Mouse (Mus musculus) ovary, postnatal 36 days (tissue): Measurements from ENCODE around the gene Rmnd5b.
"Not testable (repeated sequence)": the region's sequence is repeated elsewhere in the genome, so short reads cannot be mapped to it uniquely, and the experiment has no call there.

Experiments
- DNase-seq: peaks from one replicate; pipeline ENCODE4 v3.0.0; 2022; ENCODE audit warnings: low spot score, mixed read lengths

Gene Rmnd5b

DNA sequence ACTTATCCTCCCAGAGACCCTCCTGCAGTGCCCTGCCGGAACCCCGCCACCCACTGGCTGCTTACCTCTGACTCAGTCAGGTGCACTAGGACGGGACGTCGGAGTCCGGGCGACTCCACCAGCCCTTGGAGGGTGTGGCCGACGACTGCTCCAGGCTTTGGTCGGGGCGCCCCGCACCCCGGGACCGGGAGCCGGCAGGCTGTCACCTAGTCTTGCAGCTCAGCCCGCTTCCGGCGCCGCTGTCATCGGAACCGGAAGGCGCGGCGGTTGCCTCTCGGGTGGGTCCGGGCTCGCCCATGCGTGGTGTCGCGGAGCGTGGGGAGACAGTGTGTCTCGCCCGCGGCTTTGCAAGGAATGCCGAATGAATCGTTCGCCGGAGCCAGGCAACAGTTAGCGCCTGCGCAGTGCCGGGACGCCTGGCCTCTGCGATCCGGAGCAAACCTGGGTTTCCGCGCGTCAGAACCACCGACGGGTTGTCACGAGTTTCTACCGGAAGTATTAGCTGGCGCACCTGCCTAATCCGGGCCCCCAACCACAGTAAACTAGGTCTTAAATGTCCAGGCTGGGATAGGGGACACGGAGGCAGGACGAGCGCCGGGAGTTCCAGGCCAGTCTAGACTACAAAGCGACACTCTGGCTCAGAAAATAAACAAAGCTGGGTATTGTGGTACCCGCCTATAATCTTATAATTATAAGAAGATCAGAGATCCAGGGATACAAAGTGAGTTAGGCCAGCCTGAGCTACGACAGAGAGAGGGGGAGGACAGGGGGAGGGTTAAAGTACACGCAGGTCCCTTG is at the start of gene Rmnd5b:
Gene Rmnd5b, minus strand, starts transcription at position 372 of the 798 bp plus-strand sequence.
- peak; percentile 85 for DNase-seq

DNA sequence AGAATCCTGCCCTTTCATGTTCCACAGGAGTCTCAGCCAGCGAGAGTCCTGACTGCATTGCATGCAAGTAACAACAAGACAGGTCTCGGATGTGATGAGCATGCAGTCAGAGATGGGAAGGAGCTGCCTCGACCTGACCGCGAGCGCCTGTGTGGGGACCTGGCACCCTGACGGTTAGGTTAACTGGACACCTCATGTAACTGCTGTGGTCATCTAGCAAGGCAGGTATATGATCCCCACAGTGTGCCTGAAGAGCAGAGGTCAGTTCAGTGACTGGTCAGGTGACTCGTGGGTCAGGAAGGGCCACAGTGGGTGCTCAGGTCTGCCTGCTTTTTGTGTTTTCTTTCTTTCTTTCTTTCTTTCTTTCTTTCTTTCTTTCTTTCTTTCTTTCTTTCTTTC is 46.3 kb upstream of the Rmnd5b start:
- DNase-seq: no peak

DNA sequence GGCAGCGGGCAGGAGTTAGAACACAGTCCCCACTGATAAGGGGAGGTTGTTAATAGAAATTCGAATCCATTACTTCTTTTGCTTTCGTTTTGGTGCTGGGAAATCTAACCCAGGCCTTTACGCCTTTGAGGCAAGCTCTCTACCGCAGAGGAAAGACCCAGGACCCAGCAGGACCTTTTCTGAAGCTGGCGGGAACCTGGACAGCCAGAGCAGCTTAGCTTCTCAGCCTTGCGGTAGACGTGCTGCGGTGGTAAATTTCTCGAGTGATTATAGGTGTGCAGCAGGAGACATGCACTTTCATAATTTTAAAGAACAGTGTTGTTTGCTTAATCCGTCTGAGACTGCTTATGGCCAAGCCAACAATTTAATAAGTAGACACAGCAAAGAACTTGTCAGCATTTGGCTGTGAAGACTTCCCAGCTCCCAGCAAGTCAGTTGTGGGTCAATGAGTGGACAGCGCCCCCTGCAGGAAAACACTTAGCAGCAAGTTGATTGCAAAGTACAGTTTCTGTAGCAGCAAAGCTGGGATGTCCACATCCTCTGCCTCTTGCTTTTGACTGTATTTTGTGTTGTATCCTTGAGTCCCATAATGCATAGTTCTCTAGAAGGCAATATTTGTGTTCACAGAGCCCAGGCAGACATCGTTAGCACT is 45.8 kb upstream of the Rmnd5b start:
- DNase-seq: peak; percentile 85

DNA sequence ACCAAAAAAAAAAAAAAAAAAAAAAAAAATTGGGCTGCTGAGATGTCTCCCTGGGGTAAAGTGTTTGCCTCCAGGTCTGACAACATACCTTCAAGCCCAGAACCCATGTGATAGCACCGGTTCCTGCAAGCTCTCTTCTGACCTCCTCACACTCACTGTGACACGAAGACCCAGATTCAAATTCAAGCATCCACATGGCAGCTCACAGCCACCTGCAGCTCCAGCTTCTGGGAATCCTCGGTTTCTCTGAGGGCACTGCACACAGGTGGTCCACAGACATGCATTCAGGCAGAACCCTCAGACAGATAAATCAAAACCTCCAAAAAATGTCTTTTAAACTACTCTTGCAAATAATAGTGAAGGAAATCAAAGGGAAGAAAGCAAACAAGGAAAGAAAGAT is 43.8 kb upstream of the Rmnd5b start:
- no peak for DNase-seq

DNA sequence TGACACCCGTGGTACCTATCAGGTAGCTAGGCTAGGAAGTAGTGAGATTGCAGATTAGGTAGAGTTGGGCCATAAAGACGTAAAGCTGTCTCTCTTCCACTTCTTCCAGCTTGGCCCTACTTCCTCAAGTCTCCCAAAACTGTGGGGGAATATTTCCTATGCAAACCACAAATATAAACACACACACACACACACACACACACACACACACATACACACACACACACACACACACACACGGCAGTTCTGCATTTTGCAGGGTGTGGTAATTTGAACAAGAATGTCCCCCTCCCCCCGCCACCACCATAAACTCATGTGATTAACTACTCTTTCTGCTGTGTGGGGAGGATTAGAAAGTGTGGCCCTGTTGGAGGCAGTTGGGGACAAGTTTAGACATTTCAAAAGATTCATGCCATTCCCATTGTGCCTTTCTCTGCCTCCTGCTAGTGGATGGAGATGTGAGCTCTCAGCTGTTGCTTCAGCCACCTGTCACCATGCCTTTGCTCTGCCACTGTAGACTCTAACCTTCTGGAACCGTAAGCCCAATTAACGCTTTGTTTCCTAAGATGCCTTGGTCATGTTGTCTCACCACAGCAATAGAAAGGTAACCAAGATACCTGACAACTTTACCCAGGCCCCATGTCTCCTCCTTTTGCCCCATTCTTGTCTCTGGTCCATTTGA is 42.2 kb upstream of the Rmnd5b start:
- DNase-seq: no peak

DNA sequence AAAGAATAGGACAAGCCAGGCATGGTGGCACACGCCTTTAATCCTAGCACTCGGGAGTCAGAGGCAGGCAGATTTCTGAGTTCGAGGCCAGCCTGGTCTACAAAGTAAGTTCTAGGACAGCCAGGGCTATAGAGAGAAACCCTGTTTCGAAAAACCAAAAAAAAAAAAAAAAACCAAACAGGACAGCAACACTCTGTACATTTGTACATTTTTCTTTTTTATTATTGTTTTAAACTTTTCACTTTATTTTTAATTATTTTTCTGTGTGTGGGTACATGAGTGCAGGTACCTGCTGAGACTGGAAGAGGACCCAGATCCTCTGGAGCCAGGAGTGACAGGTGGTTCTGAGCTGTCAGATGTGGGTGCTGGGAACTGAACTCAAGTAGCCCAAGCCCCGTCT is 39.7 kb upstream of the Rmnd5b start:
- DNase-seq: no peak

DNA sequence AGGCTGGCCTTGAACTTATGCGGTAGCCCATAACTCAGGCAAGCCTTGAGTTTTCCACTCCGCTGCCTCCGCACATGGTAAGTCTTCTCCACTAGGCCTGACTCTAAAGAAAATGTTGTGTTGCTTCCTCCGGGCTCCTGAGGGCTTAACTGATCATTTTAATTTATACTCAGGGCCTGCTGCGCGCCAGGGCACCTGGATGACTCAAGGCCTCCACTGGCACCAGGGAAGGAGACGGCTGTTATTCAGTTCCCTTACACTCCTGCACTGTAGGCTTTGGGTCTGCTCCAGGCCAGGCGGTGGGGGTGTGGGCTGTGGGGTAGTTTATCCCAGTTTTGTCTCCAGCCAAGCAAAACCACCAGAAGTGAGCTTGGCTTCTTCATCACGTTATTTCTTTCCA is 37.6 kb upstream of the Rmnd5b start:
- peak; percentile 56 for DNase-seq

DNA sequence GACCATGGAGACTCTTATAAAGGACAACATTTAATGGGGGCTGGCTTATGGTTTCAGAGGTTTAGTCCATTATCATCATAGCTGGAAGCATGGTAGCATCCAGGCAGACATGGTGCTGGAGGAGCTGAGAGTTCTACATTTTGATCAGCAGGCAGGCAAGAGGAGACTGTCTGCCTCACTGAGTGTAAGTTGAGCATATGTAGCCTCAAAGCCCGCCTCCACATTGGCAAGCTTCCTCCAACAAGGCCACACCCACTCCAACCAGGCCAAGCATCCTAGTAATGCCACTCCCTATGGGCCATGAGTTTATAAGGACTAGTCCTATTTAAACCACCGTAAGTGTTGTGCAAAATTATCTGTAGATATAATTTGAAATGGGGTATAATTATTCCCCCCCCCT is 35.7 kb upstream of the Rmnd5b start:
- no peak for DNase-seq

DNA sequence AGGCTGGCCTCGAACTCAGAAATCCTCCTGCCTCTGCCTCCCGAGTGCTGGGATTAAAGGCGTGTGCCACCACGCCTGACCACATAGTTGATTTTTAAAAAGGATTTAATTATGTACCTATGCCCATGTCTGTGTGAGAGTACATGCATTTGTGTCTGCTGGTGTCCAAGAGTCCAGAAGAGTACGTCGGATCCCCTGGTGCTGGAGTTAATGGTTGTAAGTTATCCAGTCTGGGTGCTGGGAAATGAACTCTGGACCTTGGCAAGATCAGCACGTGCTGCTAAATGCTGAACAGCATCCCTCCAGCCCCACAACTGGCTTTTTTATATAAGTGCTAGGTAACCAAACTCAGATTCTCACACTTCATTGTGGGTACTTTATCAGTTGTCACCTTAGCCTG is 35.1 kb upstream of the Rmnd5b start:
- DNase-seq: no peak

DNA sequence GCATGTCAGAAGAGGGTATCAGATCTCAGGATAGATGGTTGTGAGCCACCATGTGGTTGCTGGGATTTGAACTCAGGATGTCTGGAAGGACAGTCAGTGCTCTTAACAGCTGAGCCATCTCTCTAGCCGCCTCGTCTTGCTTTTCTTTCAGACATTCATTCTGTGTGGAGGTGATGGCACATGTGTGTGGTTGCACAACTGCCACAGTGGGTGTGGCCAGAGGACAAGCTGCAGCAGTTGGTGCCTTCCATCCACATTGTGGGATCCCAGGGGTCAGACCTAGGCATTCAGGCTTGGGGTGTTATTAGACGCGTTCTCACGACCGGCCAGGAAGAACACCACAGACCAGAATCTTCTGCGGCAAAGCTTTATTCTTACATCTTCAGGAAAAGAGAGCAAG is 29.1 kb upstream of the Rmnd5b start:
- not testable (repeated sequence) for DNase-seq

DNA sequence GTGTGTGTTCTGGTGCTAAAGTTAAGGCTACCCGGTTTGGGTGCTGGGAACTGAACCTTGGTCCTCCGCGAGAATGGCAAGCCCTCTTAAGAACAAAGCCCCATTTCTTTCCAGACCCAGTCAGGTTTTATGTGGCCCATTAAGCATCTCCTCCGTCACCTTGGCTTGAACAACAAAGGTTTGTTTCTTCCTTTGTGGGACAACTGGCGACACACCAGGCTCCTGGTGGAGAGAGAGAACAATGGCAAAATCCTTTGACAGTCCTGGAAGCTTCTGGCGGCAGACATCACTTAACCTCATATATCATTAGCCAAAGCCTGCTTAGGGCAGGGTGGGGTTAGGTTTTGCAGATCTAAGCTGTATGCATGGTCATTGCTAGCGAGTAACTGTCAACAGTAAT is 26.9 kb upstream of the Rmnd5b start:
- DNase-seq: no peak

DNA sequence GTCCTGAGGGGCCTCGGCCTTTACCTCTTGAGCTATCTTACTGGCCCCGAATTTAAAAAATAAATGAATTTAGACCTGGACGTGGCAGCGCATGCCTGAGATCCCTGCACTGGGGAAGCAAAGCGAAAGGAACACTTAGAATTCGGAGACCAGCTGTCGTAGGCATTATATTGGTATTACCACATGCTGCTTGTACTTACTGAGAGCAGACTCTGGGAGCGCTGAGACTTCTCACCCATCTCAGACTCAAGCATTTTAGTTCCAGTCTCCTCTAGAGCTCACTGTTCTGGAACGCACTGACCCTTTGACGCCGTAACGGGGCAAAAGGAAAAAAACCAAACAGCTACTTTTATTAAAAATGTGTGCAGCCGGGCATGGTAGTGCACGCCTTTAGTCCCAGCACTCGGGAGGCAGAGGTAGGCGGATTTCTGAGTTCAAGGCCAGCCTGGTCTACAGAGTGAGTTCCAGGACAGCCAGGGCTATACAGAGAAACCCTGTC is 26.2 kb upstream of the Rmnd5b start:
- no peak for DNase-seq

DNA sequence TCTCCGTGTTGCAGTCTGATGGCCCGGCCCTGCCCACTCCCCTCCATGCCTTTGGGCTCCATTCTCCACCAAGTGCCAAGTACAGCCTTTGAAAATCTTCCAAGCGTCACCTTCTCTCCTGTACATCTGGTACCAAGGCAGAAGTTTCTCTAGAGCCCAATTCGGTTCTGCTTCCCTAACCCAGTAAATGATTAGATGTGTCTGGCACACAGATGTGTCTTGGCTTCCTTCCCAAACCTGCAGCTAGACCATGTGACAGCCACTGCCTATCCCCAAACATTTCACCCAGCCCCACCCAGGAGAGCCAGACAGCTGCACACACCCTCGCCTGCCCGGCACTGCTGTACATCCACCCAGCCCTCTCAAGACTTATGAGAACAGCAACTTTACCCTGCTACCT is 23.0 kb upstream of the Rmnd5b start:
- peak; percentile 38 for DNase-seq

DNA sequence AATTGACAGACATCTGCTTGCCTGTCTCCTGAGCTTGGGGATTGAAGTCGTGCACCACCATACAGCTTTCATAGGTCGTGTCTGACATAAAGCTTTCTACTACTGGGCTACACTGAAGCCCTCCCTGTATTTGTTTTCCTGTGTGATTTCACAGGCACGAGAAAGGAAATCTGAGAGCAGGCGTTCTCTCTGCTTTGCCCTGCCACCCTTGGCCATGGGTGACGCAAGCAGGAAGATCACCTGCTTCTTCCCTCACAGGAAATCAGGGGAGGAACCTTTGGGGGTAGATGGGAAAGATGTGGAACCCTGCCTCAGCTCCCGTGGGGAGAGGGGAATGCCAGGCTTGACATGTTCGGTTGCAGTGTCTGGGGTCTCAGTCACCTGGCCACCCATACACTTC is 22.6 kb upstream of the Rmnd5b start:
- no peak for DNase-seq

DNA sequence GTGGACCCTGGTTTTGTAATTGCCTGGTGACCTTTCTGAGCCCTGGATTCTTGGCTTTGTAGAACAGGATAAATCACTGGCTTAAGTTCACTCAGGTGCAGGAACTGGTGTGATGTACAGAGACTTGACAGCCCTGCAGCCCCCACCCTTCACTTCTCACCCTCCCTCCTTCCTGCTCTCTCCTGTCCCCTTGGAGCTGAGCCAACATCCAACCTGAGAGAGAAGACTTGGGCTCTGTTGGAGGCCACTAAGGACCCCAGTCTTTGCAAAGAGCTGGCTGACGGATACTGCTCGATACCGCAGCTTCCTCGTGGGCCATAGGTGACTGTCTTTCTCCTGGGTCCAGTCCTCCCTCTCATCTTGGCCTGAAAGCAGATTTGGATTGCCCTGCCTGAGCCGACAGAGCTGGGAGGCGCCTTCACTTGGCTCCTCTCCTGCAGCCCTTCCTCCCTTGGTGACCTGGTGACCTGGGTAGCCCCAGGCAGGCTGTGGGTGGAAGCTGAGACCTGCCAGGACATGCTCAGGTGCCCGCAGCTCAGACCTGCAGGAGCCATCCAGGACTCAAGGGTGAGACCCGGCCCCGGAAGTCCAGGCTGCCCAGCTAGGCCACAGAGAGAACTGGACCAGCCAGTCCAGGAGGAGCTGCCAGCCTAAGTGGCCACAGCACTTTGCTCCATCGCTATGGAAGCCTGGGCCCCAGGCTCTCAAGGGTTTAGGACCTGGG is 21.3 kb upstream of the Rmnd5b start:
- DNase-seq: peak; percentile 24

DNA sequence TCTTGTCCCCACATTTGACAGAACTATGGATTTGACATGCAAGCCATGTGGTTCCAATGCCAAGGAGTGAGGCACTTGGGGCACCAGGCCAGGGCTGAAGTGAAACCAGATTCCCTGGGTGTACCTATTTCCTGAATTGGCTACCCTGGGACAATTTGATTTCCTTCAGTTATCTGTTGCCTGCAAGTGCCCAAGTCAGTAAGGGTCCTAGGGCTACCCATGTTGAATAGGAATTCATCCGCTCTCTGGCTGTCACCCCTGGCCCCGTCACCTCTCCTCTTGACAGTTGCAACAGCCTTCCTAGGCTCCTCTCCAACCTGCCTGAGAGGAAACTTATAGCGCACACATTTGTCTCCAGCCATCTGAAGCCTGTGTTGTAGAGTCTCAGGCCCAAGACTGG is 19.2 kb upstream of the Rmnd5b start:
- DNase-seq: no peak

DNA sequence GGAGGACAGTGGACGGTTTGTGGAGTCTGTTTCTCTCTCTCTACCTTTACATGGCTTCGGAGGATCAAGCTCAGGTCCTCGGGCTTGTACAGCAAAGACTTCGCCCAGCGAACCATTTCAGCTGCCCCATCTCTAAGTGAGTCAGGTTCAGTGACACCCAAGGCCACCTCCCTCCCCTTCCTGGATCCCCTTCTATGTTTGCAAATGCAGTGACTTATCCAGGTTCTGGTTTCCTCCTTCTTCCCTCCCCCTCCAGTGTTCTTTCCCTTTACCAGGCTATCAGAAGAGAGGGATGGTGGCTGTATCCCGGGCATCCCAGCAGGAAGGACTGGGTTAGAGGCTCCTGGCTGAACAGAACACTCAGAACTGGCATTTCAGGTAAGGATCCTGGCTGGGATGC is 18.0 kb upstream of the Rmnd5b start:
- no peak for DNase-seq

DNA sequence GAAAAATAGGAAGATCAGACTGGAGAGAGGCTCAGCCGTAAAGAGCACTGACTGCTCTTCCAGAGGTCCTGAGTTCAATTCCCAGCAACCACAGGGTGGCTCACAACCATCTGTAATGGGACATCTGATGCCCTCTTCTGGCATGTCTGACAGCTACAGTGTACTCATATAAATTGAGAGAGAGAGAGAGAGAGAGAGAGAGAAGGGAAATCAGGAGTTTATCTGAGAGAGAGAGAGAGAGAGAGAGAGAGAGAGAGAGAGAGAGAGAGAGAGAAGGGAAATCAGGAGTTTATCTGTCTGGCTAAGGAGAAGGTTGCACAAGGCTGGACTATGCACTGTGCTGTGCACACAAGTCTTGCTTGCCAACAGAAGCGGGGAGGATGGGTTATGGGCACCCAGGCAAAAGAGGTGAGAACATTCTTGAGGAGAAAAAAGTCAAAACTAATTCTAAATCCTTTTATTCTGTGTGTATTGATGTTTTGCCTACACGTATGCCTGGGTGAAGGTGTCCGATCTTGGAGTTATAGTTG is 17.3 kb upstream of the Rmnd5b start:
- DNase-seq: no peak

DNA sequence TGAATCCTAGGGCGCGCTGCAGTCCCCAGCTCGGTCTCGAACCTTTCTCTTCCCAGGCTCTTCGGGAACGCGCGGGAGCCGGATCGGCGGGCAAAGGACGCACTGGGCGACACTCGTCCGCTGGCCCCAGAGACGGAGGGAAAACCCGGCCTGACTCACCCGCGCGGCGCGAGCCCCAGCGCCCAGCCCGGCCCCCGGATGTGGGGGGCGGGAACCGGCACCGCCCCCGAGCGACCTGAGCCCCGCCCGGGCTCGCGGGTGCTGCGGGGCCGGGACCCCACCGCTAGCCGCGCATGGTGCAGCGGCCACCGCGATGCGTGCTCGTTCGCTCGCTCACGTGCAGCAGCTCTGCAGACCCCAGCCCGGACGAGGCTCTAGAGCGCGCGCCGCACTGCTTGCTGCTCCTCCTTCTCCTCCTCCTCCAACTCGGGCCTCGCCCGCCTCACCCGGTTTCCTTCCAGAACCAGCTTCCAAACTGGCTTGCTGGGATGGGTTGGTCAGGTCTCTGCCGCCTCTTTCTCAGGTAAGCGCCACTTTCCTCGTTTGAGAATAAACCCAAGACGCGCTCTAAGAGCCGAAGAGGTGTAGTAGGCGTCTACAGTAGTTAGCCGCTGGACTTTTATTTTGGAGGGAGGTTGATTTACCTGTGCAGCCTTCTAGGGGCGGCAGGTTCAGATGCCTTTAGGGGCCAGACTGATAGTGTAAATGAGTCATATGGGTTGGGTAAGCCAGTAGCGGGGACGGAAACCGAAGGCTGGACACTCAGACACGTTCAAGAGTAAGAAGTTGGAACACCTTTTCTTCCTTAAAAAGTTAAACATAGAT is 15.2 kb upstream of the Rmnd5b start, which contains the start of the genes N4bp3 and D930048N14Rik:
Gene N4bp3, minus strand, starts transcription at position 152 of the 825 bp plus-strand sequence.
Gene D930048N14Rik, plus strand, starts transcription at position 264 of the 825 bp plus-strand sequence.
- DNase-seq: peak; percentile 80

DNA sequence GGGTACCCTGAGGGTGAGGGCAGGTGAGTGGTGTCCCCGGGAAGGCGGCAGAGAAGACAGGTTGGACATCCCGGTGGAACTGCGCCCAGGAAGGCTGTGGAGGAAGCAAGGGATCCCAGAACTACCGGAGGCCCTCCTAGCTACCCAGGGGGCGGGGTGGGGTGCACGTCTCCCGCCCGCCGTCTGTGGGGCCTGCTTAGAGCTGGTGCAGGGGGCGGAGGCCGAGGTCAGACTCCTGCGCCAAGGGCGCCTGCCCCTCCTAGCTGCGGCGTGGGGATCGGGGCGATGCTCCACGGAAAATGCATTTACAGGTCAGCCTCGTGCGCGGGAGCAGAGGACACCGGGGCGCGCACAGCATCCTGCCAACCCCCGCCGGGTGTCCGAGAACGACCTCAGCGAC is 14.6 kb upstream of the Rmnd5b start:
- peak; percentile 43 for DNase-seq

DNA sequence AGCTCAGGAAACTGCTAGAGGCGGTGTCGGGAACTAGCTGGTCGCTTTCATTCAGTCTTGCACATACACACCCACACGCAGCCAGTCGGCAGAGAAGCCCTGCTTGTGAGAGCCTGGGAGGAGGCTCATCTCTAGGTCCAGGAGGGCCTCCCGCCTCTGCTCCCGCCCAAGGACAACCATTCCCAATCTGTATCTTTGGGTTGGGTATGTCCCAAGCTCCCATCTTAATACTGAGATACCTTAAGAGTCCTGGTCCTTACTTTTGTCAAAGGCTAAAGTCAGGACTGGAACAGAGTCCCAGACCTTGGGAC is 14.1 kb upstream of the Rmnd5b start:
- no peak for DNase-seq
